Mouse (Mus musculus): ENCODE measurements around the gene Eea1.

DNA sequence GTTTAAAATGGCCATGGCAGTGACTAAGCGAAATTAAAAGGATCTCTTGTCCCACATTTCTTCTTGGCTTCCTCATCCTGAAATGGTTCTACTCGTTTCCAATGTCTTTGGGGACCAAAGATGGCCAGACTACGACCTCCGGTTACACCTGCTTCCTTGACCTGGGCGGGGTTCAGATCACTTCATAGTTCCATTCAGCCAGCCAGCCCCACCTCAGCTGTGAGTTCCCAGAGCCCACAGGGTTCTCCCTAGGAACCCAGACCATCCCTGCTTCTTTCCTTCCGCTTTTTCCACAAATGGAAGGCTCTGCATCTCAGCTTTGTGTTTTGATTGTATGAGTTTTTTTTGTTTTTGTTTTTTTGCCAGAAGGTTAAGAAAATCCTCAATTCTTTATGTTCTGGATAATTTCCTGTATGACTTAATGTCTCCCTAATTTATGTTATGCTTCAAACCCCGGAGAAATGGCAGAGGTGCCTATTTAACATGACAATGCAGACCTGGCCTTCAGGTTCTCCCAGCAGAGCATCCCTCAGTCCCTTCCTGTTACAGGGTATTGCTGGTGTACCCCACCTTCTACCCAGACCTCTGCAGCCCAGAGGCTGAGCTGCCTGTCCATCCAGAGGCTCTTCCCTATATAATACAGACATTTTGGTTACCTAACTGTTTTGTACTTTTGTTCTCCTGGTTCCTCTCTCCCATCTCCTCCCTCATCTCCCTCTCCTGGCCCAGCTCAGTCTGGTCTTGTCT is 49.1 kb upstream of the Eea1 start:
- TF ChIP-seq CTCF (IDR thresholded peaks at IDR 0.05; ENCODE audit: control insufficient read depth, insufficient read depth, insufficient read length) (no peak), MAX (IDR thresholded peaks at IDR 0.05) (no peak)

Measured in C2C12 (cell line).